Mouse (Mus musculus): ENCODE measurements around the gene Olfr221.

- no peak for TF ChIP-seq CTCF (conservative IDR thresholded peaks at IDR 0.05; ENCODE audit: insufficient read depth, insufficient read length, low read depth, low read length)
- TF ChIP-seq POLR2A (IDR thresholded peaks at IDR 0.05; ENCODE audit: low read depth, low read length), result no peak
Measured at GRCm38 (mm10) chr14:52013771-52014219, 28.5 kb downstream of the Olfr221 start.

Data from kidney, adult 2 months (tissue).